Mouse (Mus musculus) thymus, postnatal 4 days (tissue): ENCODE measurements around the gene Kcnd2.
"Not testable (repeated sequence)": the region's sequence is repeated elsewhere in the genome, so short reads cannot be mapped to it uniquely, and the experiment has no call there.

Experiments used
- DNase-seq: peaks from one replicate; pipeline ENCODE4 v3.0.0; 2021

The Kcnd2 gene

GRCm38 (mm10) chr6:21215491-21216191, at the start of gene Kcnd2:
TSS of gene Kcnd2 (plus strand) at chr6:21215503.
- DNase-seq: no peak

GRCm38 (mm10) chr6:21166611-21167010, 48.7 kb upstream of the Kcnd2 start:
- DNase-seq: no peak

GRCm38 (mm10) chr6:21195341-21195740, 20.0 kb upstream of the Kcnd2 start:
- no peak for DNase-seq

DNA sequence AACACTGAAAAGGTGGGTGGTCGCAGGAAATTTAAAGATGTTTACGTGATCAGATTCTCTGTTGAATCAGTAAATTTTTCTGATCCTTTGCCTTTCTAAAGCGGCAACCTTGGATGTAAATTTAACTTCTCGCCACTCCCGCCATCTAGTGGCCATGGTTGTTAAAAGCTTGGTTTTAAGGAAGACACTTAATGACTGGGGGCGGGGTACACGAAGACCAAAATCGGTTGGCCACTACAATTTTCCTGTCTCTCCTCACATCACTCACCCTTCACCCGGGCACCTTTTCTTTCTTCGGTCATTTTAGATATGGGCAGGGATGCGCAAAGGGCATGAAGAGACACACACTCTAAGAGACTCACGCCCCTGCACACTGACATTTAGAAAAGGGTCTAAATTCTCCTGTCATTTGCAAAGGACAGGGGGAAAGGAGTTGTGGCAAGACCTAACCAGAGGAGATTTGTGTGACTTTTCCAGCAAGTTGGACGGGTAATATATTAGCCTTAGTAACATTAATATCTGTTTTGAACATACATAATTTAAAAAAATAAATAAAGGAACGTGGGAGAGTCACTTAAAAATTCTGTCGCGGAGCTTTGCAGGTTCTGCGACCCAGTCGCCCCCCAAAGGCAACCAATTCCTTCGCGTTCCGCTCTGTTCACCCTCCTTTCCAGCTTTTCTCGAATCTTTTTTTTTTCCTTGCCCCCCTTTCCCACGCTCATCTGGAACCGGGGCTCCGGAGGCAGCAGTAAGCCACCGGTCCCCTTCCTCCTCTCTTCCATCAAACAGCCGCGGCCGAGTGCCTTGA, 1.2 kb upstream of the Kcnd2 start:
- DNase-seq: peak; percentile 34

DNA sequence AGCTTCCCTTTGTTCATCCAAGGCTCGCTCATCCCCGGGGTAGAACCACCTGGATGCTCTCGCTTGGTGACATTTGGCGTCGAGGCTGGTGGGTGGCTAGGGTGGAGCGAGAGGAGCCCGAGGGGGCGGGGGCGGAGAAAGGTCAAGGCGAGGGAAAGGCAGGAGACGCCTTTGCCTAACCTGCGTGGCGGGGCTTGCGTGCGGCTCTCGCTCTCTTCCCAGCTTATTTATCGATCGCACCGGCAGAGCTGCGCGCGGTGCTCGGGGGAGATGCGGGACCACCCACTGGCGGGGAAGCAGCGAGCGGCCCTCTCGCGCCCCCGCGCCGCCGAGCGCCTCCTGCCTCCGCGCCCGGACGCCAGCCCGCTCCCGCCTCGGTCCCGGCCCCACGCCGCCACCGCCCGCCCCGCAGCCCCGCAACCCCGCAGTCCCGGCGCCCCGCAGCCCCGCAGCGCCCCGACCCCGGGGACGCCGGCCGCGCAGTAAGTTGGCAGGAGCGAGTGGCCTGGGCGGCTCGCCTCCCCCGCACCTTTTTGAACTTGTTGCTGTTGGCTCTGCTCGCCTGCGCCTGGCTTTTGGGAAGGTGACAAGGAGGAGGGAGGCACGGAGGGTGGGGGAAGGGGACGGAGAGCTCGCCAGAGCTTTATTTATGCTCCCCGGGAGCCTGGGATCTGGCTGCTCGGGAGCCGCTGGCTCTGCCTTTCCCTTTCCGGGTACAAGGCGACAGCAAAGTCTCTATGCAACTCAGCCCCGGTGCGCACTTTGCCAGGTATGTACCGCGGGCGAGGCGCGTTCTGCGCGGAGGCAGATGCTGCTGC, 421 bp upstream of the Kcnd2 start:
- DNase-seq: peak; percentile 13

- no peak for DNase-seq
Observed at GRCm38 (mm10) chr6:21216206-21217020, 1.1 kb downstream of the Kcnd2 start.

- DNase-seq: no peak
Observed at GRCm38 (mm10) chr6:21217156-21217555, 1.9 kb downstream of the Kcnd2 start.

DNA sequence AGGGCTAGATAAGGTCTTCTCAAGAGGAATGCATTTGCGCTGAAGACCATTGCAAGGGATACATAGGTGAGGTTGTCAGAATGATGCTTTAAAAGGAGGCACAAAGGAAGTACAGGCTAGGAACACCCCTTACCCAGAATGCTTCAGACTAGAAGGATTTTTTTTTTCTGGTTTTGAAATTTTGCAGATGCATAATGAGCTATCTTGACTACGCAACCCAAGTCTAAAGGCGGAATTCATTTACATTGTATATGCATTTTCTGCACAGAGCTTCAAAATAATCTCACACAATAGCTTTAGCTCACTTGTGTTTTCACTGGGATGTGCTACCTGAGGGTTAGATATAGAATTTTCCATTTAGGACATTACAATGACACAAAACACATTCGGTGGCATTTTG, 10.8 kb downstream of the Kcnd2 start:
- DNase-seq: no peak

- DNase-seq: no peak
Observed at GRCm38 (mm10) chr6:21259031-21259430, 43.7 kb downstream of the Kcnd2 start.

DNA sequence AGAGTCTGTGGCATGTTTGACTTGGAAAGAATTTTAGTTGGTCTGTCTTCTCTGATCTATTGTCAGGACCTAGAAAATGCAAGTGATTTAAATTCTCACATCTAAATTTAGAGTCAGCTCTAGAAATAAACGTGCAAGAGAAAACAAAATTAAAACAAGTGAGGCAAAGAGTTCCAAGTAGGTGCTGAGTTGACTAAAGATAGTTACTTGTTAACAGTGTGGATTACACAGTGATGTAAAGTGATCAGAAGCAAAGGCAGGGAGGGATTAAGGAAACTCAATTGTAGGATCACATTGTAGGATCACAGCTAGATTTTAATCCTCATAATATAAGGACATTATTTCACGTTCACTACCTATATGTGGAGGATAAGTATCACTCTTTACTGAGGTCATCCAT, 52.6 kb downstream of the Kcnd2 start:
- no peak for DNase-seq

GRCm38 (mm10) chr6:21277343-21277933, 62.1 kb downstream of the Kcnd2 start:
- no peak for DNase-seq

GRCm38 (mm10) chr6:21304943-21305342, 89.6 kb downstream of the Kcnd2 start:
- no peak for DNase-seq

GRCm38 (mm10) chr6:21310159-21310558, 94.9 kb downstream of the Kcnd2 start:
- DNase-seq: no peak

DNA sequence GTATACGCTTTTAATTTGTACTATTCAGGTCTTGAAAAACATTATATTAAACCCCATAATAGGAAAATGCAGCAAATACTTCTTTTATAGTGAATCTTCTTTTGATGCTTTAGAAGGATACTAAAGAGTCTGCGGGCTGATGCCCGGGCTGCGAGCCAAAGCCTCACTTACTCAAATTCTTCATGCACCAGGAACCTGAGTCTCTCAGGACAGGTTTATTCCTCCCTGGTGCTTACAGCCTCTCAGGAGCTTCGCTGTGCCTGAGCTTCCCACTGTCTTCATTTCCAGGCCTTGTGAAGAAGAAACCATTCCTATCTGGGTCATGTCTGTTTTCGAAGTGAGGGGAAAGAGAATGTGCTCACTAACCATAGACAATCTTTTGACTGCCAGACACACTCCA, 106.1 kb downstream of the Kcnd2 start:
- no peak for DNase-seq

GRCm38 (mm10) chr6:21322211-21322610, 106.9 kb downstream of the Kcnd2 start:
- DNase-seq: no peak

DNA sequence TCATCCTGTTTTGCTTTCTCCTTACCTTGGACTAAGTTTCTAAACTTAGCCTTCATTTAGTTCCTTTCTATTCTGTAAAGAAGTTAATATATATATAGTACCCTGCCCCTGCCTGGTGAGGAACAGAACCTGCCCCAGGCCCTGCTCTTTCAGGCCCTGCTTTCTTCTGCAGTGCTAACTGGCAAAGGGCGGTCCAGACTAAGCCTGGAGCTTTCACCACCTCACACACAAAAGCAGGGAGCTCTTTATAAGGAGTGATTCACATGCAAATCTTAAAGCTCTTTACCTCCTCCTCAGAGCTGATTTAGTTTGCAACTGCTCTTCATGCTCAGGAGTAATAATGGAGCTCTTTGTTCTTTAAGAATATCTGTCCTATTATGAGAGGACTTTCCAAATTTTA, 109.9 kb downstream of the Kcnd2 start:
- no peak for DNase-seq

- DNase-seq: no peak
Observed at GRCm38 (mm10) chr6:21327081-21327737, 111.9 kb downstream of the Kcnd2 start.

GRCm38 (mm10) chr6:21385298-21385697, 170.0 kb downstream of the Kcnd2 start:
- DNase-seq: not testable (repeated sequence)

DNA sequence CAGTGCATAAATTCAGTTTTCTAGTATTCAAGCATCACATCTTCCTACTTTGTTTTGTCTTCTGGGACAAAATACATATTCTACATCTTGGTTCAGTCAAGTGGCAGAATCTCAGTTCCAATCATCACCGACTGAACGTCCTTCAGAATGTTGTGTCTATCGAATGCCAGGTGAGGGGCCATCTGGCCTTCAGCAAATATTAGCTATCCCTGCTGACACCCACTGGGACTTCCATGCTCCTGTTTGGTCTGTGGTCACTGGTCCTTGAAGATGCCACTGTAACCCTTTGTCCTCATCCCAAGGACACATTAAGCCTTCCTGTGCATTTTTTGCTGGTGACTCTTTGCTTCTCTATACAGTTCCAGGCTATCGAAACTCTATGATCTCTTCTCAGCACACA, 176.5 kb downstream of the Kcnd2 start:
- DNase-seq: no peak

DNA sequence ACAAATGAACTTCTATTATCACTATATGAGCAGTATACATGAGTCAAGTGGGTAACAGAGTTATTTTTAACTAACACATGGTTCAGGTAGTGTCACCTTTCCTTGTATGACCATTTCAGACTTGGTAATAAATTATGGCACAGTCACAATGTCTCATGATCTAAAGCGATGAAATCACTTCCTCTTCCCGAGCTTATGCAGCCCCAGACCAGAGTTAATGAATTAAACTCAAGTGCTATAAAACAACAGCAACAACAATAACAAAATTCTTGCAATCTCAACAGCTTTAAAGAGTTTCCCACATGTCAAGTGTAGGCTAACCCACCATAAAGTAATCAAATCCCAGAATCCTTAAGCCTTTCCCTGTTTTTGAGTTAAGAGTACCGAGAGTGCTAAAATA, 198.4 kb downstream of the Kcnd2 start:
- no peak for DNase-seq

- DNase-seq: no peak
Observed at GRCm38 (mm10) chr6:21418246-21418645, 202.9 kb downstream of the Kcnd2 start.
